Mouse (Mus musculus) skeletal muscle tissue, adult 2 months (tissue): ENCODE data around the gene Sh3pxd2a.

Experiments used
- DNase-seq: peaks from one replicate; pipeline ENCODE4 v3.0.0-alpha.2; 2012; ENCODE audit warnings: low read depth, low spot score

Gene Sh3pxd2a

DNA sequence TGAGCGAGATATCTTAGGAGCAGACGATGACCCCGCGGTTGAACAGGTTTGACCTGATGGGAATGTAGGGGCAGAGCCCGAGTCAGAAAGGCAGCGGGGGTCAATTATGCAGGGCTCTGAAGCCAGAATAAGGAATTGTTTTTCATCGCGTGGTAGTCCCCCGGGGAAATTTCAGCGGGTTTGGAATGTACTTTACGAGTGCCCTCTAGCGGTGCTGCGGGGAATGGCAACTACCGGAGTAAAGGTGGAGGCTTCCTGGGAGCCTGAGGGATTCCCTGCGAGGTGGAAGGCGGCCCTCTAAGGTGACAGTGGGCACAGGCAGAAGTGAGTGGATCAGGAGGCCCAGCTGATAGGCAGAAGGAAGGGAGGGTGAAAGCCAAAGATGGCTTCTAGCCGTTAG is 125.0 kb downstream of the Sh3pxd2a start:
- peak; percentile 59 for DNase-seq

DNA sequence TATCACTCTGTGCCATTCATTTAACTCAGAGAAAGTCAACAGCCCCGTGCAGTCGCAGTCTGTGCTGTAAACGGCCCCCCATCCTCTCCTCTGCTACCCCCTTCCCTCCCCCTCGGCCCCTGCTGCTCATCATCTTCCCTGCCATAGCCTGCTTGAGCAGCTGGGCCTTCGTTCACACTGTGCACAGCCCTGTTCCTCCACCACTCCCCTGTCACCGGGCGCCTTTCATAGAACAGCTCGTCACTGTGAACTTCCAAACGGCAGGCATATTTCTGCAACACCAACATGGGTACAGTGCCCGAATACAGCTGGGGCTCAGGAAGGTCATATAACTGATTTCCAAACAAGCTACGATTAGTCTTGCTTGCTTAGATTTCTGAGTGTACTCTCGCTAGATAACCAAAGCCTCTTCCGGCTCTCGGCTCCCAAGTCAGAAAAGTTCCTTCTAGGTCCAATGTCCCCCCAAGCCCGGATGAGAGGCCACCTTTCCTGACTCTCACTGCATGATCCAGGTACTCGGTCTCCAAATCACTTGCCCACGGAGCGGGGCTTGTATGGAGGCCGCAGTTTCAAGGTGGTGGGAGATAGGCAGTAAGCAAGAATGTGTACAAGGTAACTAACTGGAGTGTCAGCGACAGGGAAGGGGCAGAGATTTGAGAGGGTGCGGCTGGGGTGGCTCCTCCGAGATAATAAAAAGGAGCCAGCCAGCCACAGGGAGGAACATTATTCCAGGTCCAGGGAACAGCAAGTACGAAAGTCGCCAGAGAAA is 125.6 kb downstream of the Sh3pxd2a start:
- DNase-seq = no peak

DNA sequence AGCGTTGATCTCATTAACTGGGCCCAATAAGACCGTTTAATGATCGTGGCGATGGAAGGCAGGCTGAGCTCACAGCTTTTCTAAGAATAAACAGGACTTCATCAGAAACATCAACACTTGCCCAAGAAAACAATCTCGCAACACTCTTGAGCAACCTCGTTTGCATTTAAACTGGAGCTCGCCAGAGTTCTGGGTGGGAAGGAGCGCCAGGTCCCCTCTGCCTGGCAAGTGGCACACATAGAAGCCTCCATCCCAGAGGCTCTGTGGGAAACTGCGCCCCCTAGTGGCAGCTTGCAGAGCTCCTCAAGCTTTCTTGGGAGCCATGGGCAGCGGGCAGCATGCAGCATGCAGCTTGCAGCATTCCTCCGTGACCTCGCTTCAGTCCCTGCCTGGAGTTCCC is 126.5 kb downstream of the Sh3pxd2a start:
- peak; percentile 83 for DNase-seq

DNA sequence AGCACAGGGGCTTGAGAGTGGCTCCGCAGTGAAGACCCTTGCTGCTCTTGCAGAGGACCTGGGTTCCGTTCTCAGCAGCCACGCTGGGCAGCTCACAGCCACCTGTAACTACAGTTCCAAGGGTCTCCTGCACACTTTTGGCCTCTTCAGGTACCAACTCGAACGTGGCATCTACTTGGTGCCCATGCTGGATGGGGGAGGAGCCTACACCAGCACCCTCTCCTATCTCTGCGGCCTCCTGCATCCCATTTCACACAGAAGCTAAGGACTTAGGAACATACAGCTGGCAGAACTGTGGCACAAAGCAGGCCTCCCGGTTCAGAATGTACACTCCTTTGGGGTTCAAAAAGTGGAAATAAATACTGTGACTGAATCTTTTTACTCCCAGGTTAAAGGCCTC is 127.0 kb downstream of the Sh3pxd2a start:
- DNase-seq = no peak

DNA sequence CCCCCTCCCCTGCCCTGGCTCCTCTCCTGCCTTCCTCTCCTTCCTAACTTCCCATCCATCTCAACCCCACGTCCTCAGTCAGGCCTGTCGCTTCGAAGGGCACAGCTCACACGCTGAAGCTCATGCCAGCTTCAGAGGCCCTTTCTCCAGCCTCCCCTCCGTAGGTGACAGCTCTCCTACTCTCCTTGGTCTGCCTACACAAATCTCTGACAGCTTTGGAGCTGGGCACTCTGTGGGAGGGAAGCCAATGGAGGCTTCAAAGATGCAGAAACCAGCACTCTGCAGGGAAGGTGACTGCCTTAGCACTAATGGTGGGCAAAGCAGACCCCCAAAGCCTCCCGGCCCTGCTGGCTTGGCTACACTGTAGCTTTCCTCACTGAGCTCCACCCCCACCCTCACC is 128.9 kb downstream of the Sh3pxd2a start:
- no peak for DNase-seq

DNA sequence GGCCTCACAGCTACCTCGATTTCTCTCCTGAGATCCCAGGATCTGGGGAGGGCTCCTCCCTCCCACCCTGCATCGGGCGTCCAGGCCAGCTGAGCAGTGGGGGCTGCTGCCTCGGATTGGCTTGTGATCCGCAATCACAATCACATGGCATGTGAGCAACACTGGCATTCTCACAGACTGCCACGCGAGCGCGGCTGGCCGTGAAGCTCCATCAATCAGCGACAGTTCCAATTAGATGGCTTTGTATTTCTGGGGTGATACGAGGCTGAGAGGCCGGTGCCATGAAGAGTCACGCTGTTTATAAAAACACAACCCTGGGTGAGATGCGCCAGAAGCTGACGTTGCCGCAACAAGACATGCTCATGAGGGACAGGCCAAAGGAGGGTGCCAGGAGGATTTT is 129.5 kb downstream of the Sh3pxd2a start:
- no peak for DNase-seq

DNA sequence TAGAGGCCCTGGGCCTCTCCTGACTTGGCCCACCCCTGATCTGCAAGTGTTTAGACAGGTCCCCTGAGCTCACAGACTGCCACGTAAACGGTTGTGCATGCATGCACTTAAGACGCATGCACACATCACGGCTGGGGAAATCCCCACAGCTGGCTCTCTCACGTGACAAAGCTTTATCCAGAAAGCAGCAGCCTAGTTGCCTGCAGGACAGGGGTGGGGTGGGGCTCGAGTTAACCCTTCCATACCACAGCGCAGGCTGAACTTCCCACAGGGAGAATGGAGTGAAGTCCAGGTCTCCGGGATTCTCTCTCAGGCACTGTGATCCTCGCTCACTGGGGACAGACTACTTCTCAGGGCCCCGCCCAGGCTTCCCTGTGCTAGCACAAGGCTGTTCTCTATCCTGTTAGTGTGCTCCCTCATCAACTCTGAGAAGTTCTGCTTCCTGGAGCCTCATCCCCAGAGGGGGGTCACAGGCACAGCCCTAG is 133.4 kb downstream of the Sh3pxd2a start:
- peak; percentile 79 for DNase-seq

DNA sequence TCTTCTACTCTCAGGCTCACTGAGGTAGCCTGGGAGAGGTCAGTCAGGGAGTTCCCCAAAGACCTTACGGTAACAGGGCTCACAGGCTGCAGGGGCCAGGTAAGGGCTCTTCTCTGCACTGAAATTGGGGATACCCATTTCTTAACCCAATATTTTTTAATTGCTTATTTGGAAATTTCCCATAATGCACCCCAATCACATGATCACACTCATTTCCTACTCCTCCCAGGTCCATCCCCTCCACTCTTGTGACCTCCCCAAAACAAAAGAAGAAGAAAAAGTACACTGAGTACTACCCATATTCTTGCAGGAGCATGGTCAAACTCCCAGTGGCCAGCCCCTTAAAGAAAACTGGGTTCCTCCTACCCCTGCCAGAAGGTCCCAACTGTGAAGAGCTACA is 135.1 kb downstream of the Sh3pxd2a start:
- no peak for DNase-seq

DNA sequence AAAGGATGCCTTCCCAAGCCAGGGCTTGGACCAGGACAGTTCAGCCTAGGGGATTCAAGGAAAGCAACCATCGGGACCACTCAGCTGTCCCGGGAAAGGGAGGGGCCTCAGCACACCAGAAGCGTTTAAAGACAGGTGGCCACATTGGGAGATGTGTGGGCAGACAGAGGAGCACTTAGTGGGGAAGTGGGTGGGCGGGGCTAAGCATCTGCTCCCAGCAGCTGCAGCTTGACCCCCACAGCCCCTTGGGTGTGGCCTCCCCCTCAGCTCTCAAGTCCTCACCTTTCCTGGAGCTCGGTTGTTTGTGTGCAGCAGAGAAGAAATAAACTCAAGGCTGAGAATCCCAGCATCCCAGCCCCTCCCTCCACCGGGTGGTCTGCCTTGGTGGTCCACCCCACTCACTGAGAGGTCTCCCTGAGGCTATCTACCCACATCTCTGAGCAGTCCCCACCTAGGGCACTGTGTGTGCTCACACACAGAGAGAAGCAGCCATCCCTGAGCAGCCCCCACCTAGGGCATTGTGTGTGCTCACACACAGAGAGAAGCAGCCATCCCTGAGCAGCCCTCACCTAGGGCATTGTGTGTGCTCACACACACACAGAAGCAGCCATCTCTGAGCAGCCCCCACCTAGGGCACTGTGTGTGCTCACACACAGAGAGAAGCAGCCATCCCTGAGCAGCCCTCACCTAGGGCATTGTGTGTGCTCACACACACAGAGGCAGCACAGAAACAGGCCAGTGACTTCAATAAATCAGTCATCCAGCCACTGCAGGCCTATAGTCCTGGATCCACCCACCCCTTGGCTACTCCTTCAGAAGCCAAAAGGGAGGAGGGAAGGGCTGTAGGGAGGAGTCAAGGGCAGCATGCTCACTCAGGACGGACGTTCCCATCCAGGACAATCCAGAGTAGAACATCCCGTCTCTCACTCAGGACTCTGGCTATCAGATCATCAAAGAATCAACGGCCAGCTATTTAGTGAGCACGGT is 136.0 kb downstream of the Sh3pxd2a start:
- no peak for DNase-seq

DNA sequence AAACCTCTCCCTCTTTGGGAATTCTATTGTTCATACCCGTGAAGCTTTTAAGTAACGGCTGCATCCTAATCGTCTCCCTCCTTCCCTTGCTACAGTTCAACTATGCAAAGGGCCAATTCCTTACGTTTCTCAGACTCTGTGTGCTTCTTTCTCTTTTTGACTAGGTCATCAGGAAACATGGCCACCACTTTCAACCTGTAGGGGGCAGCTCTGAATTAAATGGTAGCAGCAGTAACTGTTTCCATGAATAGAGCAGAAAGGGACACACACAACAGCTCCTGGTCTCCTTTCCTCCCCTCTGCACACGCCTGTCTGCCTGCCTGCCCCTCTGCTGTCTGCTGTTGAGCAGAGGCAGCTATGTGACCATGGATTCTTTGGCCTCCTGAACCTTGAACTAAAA is 138.3 kb downstream of the Sh3pxd2a start:
- DNase-seq = no peak

DNA sequence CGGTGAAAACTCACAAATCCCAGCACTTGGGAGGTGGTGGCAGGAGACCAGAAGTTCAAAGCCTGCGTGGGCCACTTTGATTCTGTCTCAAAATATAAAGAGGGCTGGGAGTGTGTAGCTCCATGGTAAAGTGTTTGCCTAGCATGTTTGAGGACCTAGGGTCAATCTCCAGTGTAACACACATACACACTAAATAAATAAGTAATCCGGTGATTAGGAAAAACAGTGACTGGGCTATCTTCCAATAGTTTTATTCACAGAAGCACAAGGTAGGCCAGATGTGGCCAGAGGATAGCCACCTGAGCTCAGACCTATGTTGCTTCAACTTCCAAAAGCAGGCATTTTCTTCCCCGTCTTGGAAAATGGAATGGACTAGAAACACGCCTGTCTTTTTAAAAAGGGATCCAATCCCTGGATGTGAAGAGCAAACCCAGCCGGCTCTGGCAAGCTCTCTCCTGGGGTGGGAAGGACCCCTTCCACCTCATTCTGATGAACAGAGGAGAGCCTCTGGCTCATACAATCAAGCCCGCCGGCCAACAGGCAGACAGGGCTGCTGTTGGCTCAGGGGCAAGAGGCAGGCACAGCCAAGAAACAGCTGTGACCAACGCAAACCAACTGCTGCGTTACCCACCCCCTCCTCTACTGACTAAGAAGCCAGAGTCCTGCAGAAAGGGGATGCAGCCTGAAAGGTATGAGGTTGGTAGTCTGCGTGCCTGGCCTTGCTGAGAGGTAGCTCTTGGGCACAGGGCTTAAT is 140.9 kb downstream of the Sh3pxd2a start:
- no peak for DNase-seq

DNA sequence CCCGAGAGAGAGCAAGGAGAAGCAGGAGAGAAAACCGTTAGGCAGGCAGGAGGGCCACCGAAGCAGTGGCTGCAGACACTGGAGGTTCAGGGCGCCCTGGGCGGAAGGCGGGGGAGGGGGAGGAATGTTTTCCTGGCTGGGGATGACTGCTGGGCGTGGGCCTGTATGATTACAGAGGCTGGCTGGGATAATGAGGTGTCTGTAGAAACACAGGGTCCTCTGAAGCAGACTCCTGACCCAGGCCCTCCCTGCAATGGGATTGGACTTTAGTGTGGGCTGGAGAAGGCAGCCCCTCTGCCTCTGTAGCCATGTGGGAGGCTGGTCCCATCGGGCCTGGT is 143.9 kb downstream of the Sh3pxd2a start:
- no peak for DNase-seq

DNA sequence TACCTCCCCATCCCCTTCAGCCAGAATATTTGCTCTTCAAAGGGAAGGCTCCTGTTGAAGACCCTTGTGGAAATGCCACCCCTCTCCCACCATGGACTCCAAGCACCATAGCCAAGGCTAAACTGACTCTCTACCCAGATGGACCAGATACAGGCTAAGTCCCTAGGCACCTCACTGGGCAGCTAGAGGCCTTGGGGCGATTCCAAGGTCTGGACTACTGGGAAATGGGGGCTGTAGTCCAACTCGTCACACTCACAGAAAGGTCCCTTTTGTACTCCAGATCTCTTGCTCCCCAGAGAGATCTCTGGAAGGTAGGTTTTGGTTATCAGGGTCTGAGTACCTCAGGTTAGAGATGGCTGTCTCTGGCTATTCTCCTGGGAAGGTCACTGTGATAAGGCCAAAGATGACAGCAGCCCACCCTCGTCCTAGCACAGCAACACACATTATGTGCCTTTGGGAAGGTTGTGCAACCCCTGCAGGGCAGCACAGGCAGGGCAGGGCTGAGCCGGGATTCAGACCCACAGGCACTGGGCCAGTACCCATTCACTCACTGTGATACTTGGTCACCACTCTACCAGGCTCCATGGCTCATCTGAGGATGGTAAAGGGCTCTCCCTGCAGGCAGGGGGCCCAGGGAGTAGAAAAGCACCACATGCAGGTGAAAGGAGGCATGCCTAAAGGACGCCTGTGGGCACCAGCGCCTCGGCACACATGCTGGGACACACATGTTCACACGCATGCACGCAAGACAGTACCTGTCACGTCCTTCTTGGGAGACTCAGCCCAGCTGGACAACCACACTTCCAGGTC is 144.5 kb downstream of the Sh3pxd2a start:
- no peak for DNase-seq

DNA sequence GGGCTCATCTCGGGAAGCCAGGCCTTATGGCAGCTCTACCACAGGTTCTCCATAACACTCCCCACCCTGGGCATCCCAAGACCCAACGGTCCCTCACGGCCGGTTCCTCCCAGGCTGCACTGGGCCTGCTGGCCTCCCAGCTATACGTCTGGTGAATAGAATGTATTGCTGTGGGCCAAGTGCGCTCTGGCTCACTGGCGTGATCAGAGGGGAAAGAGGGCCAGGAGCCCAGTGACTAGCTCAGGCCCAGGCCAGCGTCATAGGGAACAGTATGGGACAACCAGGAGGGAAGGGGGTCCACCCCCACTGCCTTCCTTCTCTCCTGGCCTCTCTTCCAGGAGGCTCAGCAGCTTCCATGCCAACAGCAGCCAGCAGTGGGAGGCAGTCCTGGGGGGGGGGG is 145.1 kb downstream of the Sh3pxd2a start:
- DNase-seq = no peak

DNA sequence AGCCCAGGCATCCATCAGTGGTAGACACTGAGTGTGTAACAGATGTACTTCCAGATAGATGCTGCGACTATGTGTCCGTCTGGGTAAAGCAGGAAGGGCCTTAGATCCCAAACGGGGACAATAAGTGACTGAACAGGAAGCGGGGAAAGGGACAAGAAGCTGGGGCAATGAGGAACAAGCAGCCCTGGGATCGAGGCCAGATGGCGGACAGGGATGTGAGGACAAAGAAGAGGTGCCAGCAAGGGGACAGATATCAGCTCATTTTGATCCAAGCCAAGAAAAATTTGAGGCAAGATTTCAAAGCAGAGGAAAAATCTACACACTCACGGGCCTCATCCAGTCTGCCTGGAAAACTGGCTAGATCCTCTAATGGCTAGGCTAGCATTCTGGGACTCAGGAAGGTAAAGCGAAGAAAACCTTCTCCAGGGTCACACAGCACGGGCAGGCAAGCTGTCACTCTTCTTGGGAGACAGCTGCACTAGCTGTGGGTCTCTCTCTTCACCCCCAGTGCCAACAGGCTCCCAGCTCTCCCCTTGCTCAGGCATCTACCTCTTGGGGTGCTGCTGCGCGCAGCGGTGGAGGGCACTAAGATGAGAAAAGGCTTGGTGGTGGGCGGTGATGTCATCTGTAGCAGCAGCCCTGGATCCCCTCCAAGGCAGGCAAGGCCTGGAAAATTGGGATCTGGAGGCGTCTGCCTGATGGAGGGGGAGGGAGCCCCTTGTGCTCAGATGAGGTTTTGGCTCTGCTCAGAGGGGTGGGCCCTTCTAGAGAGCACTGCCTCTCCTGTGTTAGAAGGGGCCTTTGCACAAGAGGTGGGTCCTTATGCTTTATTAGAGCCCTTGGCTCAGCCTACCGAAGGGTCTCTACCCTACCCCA is 146.9 kb downstream of the Sh3pxd2a start:
- no peak for DNase-seq

DNA sequence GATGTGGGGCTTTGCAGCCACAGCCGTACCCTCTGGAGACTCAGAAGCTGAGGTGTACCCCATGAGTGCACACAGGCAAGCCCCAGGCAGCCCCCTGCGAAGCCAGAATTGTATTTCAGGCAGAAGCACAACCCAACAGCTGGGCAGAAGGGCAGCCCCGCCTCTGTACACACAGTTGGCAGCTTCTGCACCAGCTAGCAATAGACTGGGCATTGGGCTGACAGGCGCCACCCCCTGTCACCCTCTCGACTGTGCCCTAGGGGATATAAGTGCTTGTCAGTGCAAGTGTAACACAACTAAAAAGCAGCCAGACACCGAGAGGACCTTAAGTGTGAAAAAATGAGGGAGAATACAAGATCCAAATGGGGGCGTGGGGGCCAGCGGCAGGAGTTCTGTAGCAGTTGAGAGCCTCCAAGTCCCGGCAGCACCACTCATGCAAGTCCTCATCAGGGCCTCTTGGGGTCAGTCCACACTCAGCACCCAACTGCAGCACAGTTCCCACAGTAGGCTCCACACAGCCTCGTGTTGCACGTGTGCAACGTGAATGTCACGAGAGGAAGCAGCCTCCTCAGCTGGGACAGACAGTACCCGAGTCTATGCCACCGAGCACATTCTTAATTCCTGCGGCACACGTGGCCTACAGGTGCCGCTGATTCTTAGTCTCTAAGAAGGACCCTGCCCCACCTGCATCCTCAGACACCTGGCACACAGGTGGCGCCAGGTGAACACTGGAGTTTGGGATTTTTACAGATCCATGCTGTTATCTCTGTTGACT is 147.7 kb downstream of the Sh3pxd2a start:
- DNase-seq = no peak

DNA sequence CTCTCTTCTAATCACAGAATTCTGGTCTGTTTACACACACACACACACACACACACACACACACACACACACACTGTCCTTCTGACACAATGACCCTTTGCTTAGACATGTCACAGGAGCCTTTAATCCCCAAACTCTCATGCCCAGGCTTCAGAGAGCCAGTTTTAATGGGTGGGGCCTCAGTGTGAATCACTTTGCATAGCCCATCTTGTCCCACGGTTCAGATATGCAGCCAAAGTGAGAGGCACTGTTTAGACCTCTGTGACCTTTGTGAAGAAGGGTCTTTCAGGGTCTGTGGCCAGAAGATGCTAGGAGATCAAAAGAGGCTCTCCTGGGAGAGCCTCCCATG is 148.3 kb downstream of the Sh3pxd2a start:
- no peak for DNase-seq

DNA sequence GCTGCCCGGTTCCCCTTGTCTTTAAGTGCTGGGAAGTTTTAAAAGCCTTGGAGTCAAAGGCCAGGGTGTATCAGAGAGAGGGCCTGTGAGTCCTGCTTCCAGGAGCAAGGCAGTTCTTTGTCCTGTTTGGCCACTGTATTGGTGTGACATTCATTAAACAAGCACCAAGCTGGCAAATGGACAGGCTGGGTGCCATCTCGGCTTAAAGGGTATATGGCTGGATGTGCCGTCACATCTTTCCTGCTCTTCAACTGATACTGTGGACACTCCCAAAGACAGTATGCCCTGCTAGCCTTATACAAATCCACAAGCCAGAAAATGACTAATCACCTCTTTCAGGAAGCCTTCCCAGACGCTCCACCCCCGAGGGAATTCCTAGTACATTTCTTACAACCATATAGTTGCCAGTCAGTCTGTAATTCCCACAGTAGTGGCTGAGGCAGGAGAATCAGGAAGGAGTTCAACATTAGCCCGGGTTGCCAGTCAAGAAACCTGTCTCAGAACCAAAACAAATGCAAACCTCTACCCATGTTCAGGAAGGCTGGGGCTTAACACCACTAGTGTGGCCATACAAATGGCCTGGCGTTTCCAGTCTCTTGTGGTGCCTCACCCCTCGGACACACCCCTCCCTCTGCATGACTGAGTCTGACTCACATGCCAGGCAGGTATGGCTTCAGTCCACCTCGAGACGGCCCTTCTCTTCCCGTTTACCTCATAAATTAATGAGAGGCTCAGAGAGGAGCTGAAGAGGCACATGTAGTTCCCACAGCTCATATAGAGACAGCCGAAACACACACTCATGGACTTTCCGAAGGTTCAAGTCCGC is 148.9 kb downstream of the Sh3pxd2a start:
- DNase-seq = no peak
